Mouse (Mus musculus) brain, embryonic 14.5 days (tissue): Measurements from ENCODE around the gene Abcc2. TPM values are rescaled to one million over a fixed set of nuclear protein-coding genes. Genes with fewer than 3 reads are reported as not detected.

Experiments used
- DNase-seq: peaks from one replicate; pipeline ENCODE4 v3.0.0-alpha.2; 2011; ENCODE audit warnings: low read depth
- CTCF ChIP-seq: fragments of 200-500 bp; IDR thresholded peaks from 2 replicates; pipeline ENCODE4 v1.5.1; 2012; ENCODE audit warnings: inconsistent platforms, mild to moderate bottlenecking, moderate library complexity, borderline replicate concordance; ENCODE audit not compliant: insufficient read depth, insufficient read length; ENCODE audit errors: extremely low read depth
- POLR2A ChIP-seq: fragments of 200-500 bp; IDR thresholded peaks from 2 replicates; pipeline ENCODE4 v1.6.1; 2012; ENCODE audit warnings: mild to moderate bottlenecking, inconsistent platforms, borderline replicate concordance; ENCODE audit not compliant: poor library complexity, insufficient read depth, insufficient read length, severe bottlenecking; ENCODE audit errors: extremely low read depth
- polyA plus RNA-seq: library from polyadenylated mRNA; depleted of rRNA; stranded (reverse); fragments of >200 nt; gene quantifications from 2 replicates; pipeline ENCODE4 v1.2.3, GENCODE M21; 2012

Gene Abcc2
- polyA plus RNA-seq, 1 experiment = 0.15 TPM

GRCm38 (mm10) chr19:43767549-43768322 lies 14.3 kb upstream of the Abcc2 start:
- no peak for DNase-seq
- no peak for TF ChIP-seq CTCF
- TF ChIP-seq POLR2A = no peak

DNA sequence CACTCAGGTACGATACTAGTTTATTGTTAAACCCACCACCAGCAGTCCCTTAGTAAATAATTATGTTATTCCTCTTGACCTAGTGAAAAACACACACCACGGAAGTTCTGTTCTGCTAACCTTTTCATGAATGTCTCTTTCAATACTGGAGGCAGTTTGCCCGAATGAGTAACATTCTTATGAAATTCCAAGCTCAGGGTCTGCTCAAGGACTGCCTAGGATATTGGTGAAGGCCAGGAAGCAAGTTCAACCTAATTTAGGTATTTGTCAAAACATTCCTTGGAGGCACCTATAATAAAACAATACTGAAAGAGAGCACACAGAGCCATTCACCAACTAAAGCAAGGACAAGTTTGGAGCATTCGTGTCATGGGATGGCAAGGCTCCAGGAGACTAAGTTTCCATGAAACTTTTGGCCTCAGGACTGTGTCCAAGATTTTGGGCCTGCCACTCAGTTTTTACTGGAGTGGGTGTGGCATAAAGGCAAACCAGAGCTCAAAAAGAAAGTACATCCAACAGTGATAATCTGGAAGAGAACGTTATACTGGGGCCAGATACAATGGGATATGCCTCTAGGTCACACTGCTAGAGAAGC lies 12.5 kb upstream of the Abcc2 start:
- DNase-seq = no peak
- no peak for TF ChIP-seq CTCF
- no peak for TF ChIP-seq POLR2A

- DNase-seq = no peak
- TF ChIP-seq POLR2A = no peak
- TF ChIP-seq CTCF = no peak
These were observed 11.4 kb upstream of the Abcc2 start for GRCm38 (mm10) chr19:43770584-43770983.

- DNase-seq = no peak
- TF ChIP-seq POLR2A (no peak), CTCF (no peak)
These were observed 10.5 kb upstream of the Abcc2 start for GRCm38 (mm10) chr19:43771499-43771969.

DNA sequence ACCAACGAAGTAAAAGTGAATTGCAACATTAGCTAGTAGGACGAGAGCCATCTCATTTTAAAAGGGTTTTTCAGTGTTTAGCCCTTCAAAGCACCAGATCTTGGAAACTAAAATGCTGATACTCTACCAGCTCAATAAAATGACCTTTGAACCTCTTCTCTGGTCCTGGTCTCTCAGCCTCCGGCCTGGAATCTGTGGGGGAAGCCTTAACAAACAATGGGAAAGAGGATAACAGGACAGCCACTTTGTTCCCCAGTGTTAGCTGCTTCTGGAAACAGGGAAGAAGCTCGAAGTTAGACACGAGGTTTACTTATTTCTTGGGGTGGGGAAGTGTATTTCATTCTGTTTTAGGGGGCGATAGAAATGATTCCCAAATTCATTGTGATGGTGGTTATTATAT lies 9.7 kb upstream of the Abcc2 start:
- no peak for TF ChIP-seq POLR2A
- no peak for TF ChIP-seq CTCF
- no peak for DNase-seq

DNA sequence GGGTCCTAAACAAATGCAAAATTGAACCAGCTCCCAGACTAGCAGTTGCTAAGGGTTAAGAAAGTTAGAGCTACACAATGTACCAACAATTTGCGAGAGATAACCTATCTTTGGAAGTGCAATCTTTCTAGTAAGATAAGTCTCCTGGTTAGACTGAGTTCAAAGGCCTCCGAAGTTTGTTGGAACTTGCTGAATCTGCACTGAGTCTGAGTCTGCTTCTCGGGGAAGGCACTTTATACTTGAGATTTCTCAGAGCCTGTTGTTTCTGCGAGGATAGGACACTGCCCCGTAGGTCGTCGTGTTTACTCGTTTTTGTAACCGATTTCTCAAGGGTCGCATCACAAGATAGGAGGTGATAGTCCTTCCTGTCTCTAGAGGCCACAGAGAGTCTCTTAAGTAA lies 6.6 kb upstream of the Abcc2 start:
- no peak for DNase-seq
- TF ChIP-seq POLR2A = no peak
- TF ChIP-seq CTCF = no peak

DNA sequence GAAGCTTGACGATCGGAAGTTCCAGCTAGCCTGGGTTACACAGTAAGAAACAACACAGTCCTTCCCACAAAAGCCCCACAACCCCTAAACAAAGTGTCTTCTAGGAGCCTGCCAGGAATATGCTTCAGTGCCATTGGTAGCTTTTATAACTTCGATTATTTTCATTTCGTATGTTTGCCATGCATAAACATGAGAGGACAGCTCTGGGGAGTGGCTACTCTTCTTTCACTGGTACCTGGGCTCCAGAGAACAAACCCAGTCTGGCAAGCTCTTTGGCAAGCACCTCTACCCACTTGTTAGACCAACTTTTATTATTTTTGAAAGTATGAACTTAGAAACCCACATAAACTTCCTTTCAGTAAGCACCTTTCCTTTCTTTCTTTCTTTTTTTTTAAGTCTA lies 5.4 kb upstream of the Abcc2 start:
- TF ChIP-seq POLR2A = no peak
- no peak for TF ChIP-seq CTCF
- DNase-seq = no peak

DNA sequence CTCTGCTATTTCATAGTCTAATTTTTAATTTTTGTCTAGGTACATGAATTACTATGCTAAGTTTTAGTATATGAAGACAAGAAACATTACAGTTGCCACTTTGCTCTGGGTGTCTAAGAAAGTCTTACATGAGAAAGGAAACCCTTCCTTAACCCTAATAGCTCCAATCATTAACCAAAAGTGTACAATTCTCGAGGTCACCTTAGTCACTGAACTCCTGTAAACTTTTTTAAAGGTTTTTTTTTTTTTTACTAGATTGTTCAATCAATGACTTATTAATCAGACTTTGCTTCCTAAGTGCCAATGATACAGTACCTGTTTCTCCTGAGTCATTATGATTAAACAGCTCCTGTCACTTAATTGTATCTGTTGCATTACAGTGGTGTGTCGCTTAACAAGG lies 4.7 kb upstream of the Abcc2 start:
- TF ChIP-seq CTCF (no peak), POLR2A (no peak)
- no peak for DNase-seq

DNA sequence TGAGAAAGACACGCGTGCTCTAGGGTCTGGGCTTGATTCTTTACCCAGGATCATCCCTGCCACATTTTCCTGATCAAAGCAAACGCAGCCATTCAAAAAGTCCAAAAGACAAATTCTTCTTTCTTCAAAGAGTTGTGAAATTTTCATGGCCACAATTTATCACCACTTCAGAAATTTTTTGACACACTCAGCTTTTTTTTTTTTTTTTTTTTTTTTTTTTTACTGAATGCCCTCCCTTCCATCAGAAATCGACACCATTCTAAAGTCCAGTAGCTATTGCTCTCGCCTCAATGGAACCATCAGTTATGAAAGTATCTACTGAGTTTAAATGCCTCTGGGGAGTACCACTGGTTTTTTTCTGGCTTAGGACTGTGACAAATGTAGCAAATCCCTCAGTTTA lies 1.6 kb upstream of the Abcc2 start:
- DNase-seq = no peak
- TF ChIP-seq POLR2A (no peak), CTCF (no peak)

DNA sequence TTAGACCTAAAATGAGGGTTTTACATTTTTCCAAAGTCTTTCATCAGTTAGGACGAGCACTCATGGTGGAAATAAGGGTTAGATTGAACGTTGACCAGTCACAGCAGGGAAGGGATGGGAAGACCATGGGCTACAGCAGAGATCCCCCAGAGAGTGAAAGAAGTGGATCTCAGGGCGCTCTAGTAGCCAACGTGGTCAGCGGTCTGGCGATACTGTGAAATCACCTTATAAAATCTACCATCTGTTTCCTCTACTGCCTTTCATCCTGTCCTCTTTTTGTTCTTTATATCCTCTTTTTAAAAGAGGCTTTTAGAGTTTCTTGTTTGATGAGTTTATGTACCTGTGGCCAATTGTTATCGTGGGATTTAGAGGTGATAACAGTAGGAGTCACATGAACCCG lies 2.8 kb downstream of the Abcc2 start:
- no peak for TF ChIP-seq CTCF
- no peak for TF ChIP-seq POLR2A
- DNase-seq = no peak

DNA sequence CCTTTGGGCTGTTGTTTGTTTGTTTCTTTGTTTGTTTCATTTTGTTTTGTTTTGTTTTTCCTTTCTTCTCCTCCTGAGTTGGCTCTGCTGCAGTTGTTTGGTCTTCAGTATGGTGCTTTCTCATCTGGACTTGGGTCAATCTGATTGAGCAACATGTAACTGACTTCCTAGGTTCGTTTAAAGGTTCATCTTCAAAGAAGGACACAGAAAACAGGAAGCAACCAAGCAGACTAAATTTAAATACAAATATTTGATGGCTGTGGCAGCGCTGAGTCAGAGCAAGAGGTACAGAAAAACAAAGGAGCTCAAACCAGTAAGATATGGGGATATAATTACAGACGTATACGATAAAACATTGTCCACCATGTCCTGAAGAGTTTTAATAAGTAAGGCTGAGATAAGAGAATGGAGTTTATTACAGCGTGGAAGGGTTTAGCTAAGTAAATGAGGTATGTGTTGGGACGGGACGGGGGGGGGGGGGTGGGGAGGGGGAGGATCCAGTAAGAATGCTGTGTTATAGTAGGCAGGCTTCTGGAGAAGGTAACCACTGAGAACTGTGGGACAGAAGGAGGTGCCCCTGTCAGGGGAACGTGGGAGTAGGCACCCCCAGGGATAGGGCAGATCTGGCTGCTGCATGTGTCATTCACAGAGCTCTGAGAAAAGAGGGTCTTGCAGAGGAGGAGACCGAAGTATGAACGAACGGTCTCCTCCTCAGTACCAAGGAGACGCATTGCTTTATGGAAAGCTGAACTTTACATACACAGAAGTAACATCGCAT lies 4.4 kb downstream of the Abcc2 start:
- DNase-seq = no peak
- TF ChIP-seq POLR2A (no peak), CTCF (no peak)

GRCm38 (mm10) chr19:43789817-43790216 lies 7.8 kb downstream of the Abcc2 start:
- DNase-seq = no peak
- TF ChIP-seq CTCF = no peak
- TF ChIP-seq POLR2A = no peak

GRCm38 (mm10) chr19:43792537-43792936 lies 10.5 kb downstream of the Abcc2 start:
- no peak for DNase-seq
- TF ChIP-seq POLR2A (no peak), CTCF (no peak)
